Mouse (Mus musculus) C2C12 (cell line): Measurements from ENCODE around the gene Plcb4. TPM values are rescaled to one million over a fixed set of nuclear protein-coding genes. Genes with fewer than 3 reads are reported as not detected.

ENCODE experiments used
- H3K27me3 ChIP-seq: one replicate; pipeline ENCODE4 v1.6.1; 2011; ENCODE audit not compliant: control insufficient read depth, insufficient read depth, insufficient read length
- H3K36me3 ChIP-seq: one replicate; pipeline ENCODE4 v1.6.1; 2011; ENCODE audit not compliant: control insufficient read depth, insufficient read depth
- H3K4me3 ChIP-seq: one replicate; pipeline ENCODE4 v1.5.1; 2011; ENCODE audit warnings: mild to moderate bottlenecking, control low read depth; ENCODE audit not compliant: poor library complexity, insufficient read depth, severe bottlenecking
- H3K79me2 ChIP-seq: one replicate; pipeline ENCODE4 v1.6.1; 2011; ENCODE audit not compliant: control insufficient read depth, insufficient read depth
- H3K79me3 ChIP-seq: one replicate; pipeline ENCODE4 v1.6.1; 2011; ENCODE audit warnings: low read depth, control low read depth
- H3ac ChIP-seq: one replicate; pipeline ENCODE3; 2011; ENCODE audit warnings: low read depth; ENCODE audit not compliant: control insufficient read depth, insufficient read length
- CEBPB ChIP-seq: IDR thresholded peaks from one replicate; pipeline ENCODE4 v1.6.1; 2011; ENCODE audit warnings: low read depth, mild to moderate bottlenecking, control low read depth, moderate library complexity
- CTCF ChIP-seq: IDR thresholded peaks from one replicate; pipeline ENCODE4 v1.5.1; 2011; ENCODE audit not compliant: control insufficient read depth, insufficient read depth, insufficient read length
- FOSL1 ChIP-seq: IDR thresholded peaks from one replicate; pipeline ENCODE4 v1.8.0; 2011; ENCODE audit warnings: mild to moderate bottlenecking, low read length; ENCODE audit not compliant: poor library complexity, insufficient read depth, severe bottlenecking
- MAX ChIP-seq: IDR thresholded peaks from one replicate; pipeline ENCODE4 v1.6.1; 2011; ENCODE audit warnings: mild to moderate bottlenecking, control low read depth
- MYOD1 ChIP-seq: IDR thresholded peaks from one replicate; pipeline ENCODE4 v1.6.1; 2011; ENCODE audit warnings: low read depth; ENCODE audit not compliant: control insufficient read depth, insufficient read length
- MYOG ChIP-seq: IDR thresholded peaks from one replicate; pipeline ENCODE4 v1.6.1; 2011; ENCODE audit not compliant: control insufficient read depth, insufficient read length; ENCODE audit errors: extremely low read depth
- USF1 ChIP-seq: IDR thresholded peaks from one replicate; pipeline ENCODE4 v1.6.1; 2011; ENCODE audit warnings: low read depth, mild to moderate bottlenecking, control low read depth, moderate library complexity
- polyA plus RNA-seq: library from polyadenylated mRNA; unstranded; fragments of >200 nt; fragmentation: generic; extraction: Trizol; gene quantifications from one replicate; pipeline ENCODE4 v1.2.1, GENCODE M21; 2012; ENCODE audit warnings: missing spikeins

The Plcb4 gene
- polyA plus RNA-seq, 1 experiment: 3.0 TPM

DNA sequence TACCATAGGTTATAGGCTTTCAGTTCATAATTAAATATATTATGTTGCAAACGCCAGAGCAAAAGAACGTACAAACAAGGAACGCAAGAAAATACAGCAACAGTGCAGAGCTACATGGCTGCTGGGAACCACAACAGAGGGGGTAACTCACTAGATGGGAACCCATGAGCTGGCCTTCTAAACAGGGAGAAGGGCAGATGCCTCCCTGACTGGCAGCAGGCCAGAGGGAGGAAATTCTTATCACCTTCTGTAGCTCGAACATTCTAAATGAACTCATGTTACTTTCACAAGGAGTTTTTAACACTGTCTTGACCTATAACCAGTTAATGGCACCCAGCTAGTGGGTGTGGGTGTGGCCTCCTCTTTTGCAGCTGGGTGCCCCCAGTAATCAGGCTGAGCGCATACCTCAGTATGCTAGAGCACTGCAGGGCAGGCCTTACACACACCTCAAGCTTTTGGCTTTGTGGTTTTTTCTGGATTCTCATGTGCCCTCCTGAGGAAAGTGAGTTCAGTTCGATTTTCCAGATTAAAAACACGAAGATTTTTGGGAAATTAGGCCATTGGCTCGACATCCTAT, 102.5 kb downstream of the Plcb4 start:
- H3K27me3 ChIP-seq: no peaks in the 10 kb centered on the region
- H3K4me3 ChIP-seq: no peak overlapping the region
- no peaks in the 10 kb centered on the region for H3K79me3 ChIP-seq
- no peak overlapping the region for H3ac ChIP-seq
- H3K36me3 ChIP-seq: no peaks in the 10 kb centered on the region
- no peaks in the 10 kb centered on the region for H3K79me2 ChIP-seq
- TF ChIP-seq FOSL1 (no peak), USF1 (no peak), MYOG (no peak), CTCF (no peak), CEBPB (no peak), MYOD1 (no peak), MAX (no peak)

- Histone ChIP-seq H3K79me2 (no peaks in the 10 kb centered on the region), H3K4me3 (no peak overlapping the region), H3K27me3 (no peaks in the 10 kb centered on the region), H3K79me3 (no peaks in the 10 kb centered on the region), H3ac (no peak overlapping the region), H3K36me3 (no peaks in the 10 kb centered on the region)
- no peak for TF ChIP-seq MYOD1
- TF ChIP-seq CTCF: no peak
- TF ChIP-seq USF1: no peak
- no peak for TF ChIP-seq FOSL1
- no peak for TF ChIP-seq MYOG
- TF ChIP-seq MAX: no peak
- no peak for TF ChIP-seq CEBPB
Measured at GRCm38 (mm10) chr2:135764706-135765105, 105.9 kb downstream of the Plcb4 start.

DNA sequence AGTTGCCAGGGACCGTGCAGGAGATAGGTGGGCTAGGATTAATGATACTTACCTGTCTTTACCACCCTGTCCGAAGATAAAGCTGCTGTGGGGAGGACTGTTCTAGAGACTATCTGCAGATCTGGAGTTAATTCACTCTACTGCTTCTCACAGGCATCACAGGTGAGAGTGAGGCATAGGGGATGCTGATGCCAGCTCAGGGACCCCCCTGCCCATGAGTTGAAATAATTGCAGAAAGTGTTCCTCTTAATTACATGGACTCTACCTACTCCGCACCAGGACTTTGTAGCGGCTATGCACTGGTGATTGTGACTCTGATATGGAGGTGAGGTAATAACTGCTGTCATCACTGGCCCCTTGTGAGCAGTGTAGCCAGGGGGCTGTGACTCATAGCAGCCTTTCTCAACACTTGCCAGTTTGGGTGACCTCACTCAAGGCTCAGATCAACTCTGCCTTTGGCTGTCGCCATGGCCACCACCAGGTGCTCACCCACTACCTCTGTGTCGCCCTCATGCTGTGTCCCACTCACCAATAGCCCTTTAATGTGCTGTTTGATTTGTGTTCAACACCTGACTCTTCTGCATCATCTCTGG, 107.8 kb downstream of the Plcb4 start:
- no peaks in the 10 kb centered on the region for H3K36me3 ChIP-seq

GRCm38 (mm10) chr2:135767535-135767934, 108.7 kb downstream of the Plcb4 start:
- H3K79me3 ChIP-seq: no peaks in the 10 kb centered on the region
- no peaks in the 10 kb centered on the region for H3K27me3 ChIP-seq
- no peaks in the 10 kb centered on the region for H3K36me3 ChIP-seq
- no peaks in the 10 kb centered on the region for H3K79me2 ChIP-seq
- no peak overlapping the region for H3K4me3 ChIP-seq
- H3ac ChIP-seq: no peak overlapping the region
- TF ChIP-seq MAX (no peak), MYOG (no peak), CEBPB (no peak), USF1 (no peak), CTCF (no peak), FOSL1 (no peak), MYOD1 (no peak)

More for the DNA sequence above, 107.8 kb downstream of the Plcb4 start:
- Histone ChIP-seq H3ac (no peak overlapping the region), H3K27me3 (no peaks in the 10 kb centered on the region), H3K79me3 (no peaks in the 10 kb centered on the region), H3K79me2 (no peaks in the 10 kb centered on the region), H3K4me3 (no peak overlapping the region)
- TF ChIP-seq CEBPB: peak; percentile 48
- TF ChIP-seq MYOD1: peak; percentile 62
- no peak for TF ChIP-seq MAX

DNA sequence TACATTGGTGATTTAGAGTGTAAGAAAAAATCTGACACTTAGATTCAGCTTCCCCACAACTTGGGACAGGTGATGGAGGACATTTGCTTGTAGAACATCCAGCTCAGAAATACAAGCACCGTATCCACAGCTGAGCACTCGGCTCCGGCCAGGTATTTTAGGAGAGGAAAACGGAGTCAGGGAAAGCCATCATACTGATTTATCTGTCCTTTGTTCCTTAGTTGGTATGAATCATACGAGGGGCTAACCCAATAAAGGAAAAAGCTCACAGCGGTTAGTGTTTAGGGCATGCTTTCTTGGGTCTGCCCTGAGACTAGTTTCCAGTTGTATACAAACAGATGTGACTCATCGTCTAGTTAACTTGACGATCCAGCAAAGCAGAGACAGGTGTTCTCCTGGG, 110.9 kb downstream of the Plcb4 start:
- no peak for TF ChIP-seq MYOG
- no peak overlapping the region for H3ac ChIP-seq
- H3K4me3 ChIP-seq: no peak overlapping the region

GRCm38 (mm10) chr2:135770226-135770625, 111.4 kb downstream of the Plcb4 start:
- no peak for TF ChIP-seq MAX
- TF ChIP-seq FOSL1: no peak
- no peak for TF ChIP-seq MYOD1
- TF ChIP-seq CEBPB: no peak
- no peak for TF ChIP-seq CTCF
- TF ChIP-seq USF1: no peak
- no peak for TF ChIP-seq MYOG
- Histone ChIP-seq H3ac (no peak overlapping the region), H3K4me3 (no peak overlapping the region), H3K36me3 (no peaks in the 10 kb centered on the region), H3K79me2 (no peaks in the 10 kb centered on the region), H3K27me3 (no peaks in the 10 kb centered on the region), H3K79me3 (no peaks in the 10 kb centered on the region)

More for the DNA sequence above, 110.9 kb downstream of the Plcb4 start:
- H3K27me3 ChIP-seq: no peaks in the 10 kb centered on the region
- no peaks in the 10 kb centered on the region for H3K79me2 ChIP-seq
- no peaks in the 10 kb centered on the region for H3K79me3 ChIP-seq
- H3K36me3 ChIP-seq: no peaks in the 10 kb centered on the region
